Comparison of ENCODE assay signal across 20 mouse cellular contexts in genomic region chr8:125027211-125027610, GRCm38 (mm10). TPM values are rescaled to one million over a fixed set of nuclear protein-coding genes. Genes with fewer than 3 reads are reported as not detected.
DNase-seq lines count a peak whose midpoint lies in the region; ATAC-seq and TF ChIP-seq lines count a peak whose summit lies in the region.
"Had no signal": no experiment of that assay in that cellular context is flagged by ENCODE, and none has a peak within 500 bp of the region (broad histone marks: within the 10 kb centered on the region; RNA-seq: fewer than 3 reads in every experiment).

No protein-coding gene starts in this region.

- H3K4me2 ChIP-seq in limb, embryonic 14.5 days (replicated peaks; ENCODE audit: low read depth, low read length, severe bottlenecking) = no peak overlapping the region
- H3K4me2 ChIP-seq: midbrain, embryonic 12.5 days; neural tube, embryonic 12.5 days had no signal

- intact Hi-C loops in gastrocnemius, adult 2 months (cut with DNase I) = no loop called here

- TF ChIP-seq POLR2A in limb, embryonic 14.5 days (IDR thresholded peaks at IDR 0.05; ENCODE audit: borderline replicate concordance, extremely low read depth, insufficient read depth, insufficient read length) = no peak

- WGBS in limb, embryonic 14.5 days = 53% methylated on average over 3 of the region's 3 CpGs
- over 99% methylated on average over 3 of the region's 3 CpGs for WGBS in limb, embryonic 10.5 days

- no peak overlapping the region for H3K9ac ChIP-seq in limb, embryonic 14.5 days (ENCODE audit: low read depth, low read length, severe bottlenecking)
- H3K9ac ChIP-seq: liver, embryonic 14.5 days; midbrain, embryonic 12.5 days; neural tube, embryonic 12.5 days had no signal

- H3K27me3 ChIP-seq in limb, embryonic 14.5 days (ENCODE audit: control insufficient read depth, insufficient read depth, low read length) = no peaks in the 10 kb centered on the region
- H3K27me3 ChIP-seq in limb, embryonic 10.5 days (ENCODE audit: low read depth, poor library complexity, severe bottlenecking) = no peaks in the 10 kb centered on the region
- H3K27me3 ChIP-seq: midbrain, embryonic 12.5 days; neural tube, embryonic 12.5 days had no signal

- peaks cover 71% of the 10 kb centered on the region for H3K36me3 ChIP-seq in limb, embryonic 14.5 days (ENCODE audit: control insufficient read depth, insufficient read depth, low read length)
- peaks cover 87% of the 10 kb centered on the region for H3K36me3 ChIP-seq in limb, embryonic 10.5 days

- ATAC-seq in limb, embryonic 14.5 days (ENCODE audit: low FRiP score, low read depth) = 0 out of 2 replicates have a peak, but pooled peaks have one; percentile 30
- ATAC-seq: intestine, embryonic 16.5 days had no signal

- no peak overlapping the region for H3K4me3 ChIP-seq in gastrocnemius, adult 2 months
- H3K4me3 ChIP-seq in limb, embryonic 14.5 days (replicated peaks; ENCODE audit: low read length) = no peak overlapping the region
- H3K4me3 ChIP-seq in limb, embryonic 10.5 days = no peak overlapping the region
- H3K4me3 ChIP-seq: midbrain, embryonic 12.5 days; neural tube, embryonic 12.5 days had no signal

- no peaks in the 10 kb centered on the region for H3K9me3 ChIP-seq in limb, embryonic 14.5 days (ENCODE audit: control insufficient read depth, low read length)
- no peaks in the 10 kb centered on the region for H3K9me3 ChIP-seq in limb, embryonic 10.5 days (replicated peaks)
- H3K9me3 ChIP-seq: midbrain, embryonic 12.5 days; neural tube, embryonic 12.5 days had no signal

- no peak for DNase-seq in gastrocnemius, adult 2 months
- DNase-seq in gastrocnemius, postnatal 4 days (ENCODE audit: low spot score in 2 of 2) = no peak
- DNase-seq in limb, embryonic 14.5 days (ENCODE audit: low spot score) = peak; percentile 54
- DNase-seq in limb, embryonic 10.5 days (ENCODE audit: low spot score) = no peak
- peak; percentile 48 for DNase-seq in NIH3T3 (ENCODE audit: low read depth)
- DNase-seq in gonadal fat pad, adult 2 months (ENCODE audit: low read depth) = peak; percentile 51
- DNase-seq in thymus, postnatal 0 days (ENCODE audit: low spot score) = no peak
- no peak for DNase-seq in adrenal gland, adult 18-20 months (ENCODE audit: low spot score in 2 of 2)
- DNase-seq: adrenal gland, postnatal 36 days; cerebellum, adult 8-10 months; gastrocnemius, postnatal 10 days; kidney, postnatal 14 days; left cerebral cortex, postnatal 4 days; right cerebral cortex, adult 18-20 months; spleen, adult 18-20 months had no signal

- TF ChIP-seq CTCF in gastrocnemius, adult 2 months (IDR thresholded peaks at IDR 0.05) = no peak

- no peaks in the 10 kb centered on the region for H3K4me1 ChIP-seq in limb, embryonic 14.5 days (ENCODE audit: control insufficient read depth, insufficient read depth, low read length)
- no peaks in the 10 kb centered on the region for H3K4me1 ChIP-seq in limb, embryonic 10.5 days
- H3K4me1 ChIP-seq: midbrain, embryonic 12.5 days; neural tube, embryonic 12.5 days had no signal

- peak overlapping the region; percentile 41 for H3K27ac ChIP-seq in gastrocnemius, adult 2 months
- no peak overlapping the region for H3K27ac ChIP-seq in limb, embryonic 14.5 days (replicated peaks; ENCODE audit: low read depth, low read length)
- no peak overlapping the region for H3K27ac ChIP-seq in limb, embryonic 10.5 days
- H3K27ac ChIP-seq: liver, embryonic 14.5 days; midbrain, embryonic 12.5 days; neural tube, embryonic 12.5 days had no signal

RNA-seq across cellular contexts. Expression of gene Tsnax, which starts 14.4 kb away (rescaled TPM):
- total RNA-seq in gastrocnemius, adult 2 months (2021) = 10 to 100 TPM; 74.2 to 82.9 TPM
- total RNA-seq in gastrocnemius, postnatal 4 days (2021) = 10 to 100 TPM; 78.6 to 87.9 TPM
- polyA plus RNA-seq in limb, embryonic 14.5 days (2012; rRNA removed) = 108 and 122 TPM in 2 replicates
- 137 and 146 TPM in 2 replicates for polyA plus RNA-seq in limb, embryonic 14.5 days (2014; fragmentation: Nextera tagmentation; extraction: Ambion mirVana)
- 134 and 141 TPM in 2 replicates for polyA plus RNA-seq in limb, embryonic 10.5 days (2016; fragmentation: Nextera tagmentation; extraction: Ambion mirVana)
- polyA plus RNA-seq in gonadal fat pad, adult 2 months (2012; rRNA removed) = 49.7 TPM in 2 replicates
- 120 and 129 TPM in 2 replicates for polyA plus RNA-seq in thymus, postnatal 0 days (2015; fragmentation: Nextera tagmentation; extraction: Ambion mirVana)
- 10 to 100 TPM; 68.4 to 87.7 TPM for total RNA-seq in adrenal gland, adult 18-20 months (2021)

RNA-seq across cellular contexts. Expression of gene Disc1, which starts 26.8 kb away (rescaled TPM):
- total RNA-seq in gastrocnemius, adult 2 months (2021) = 1 to 10 TPM in 1 of 2 experiments, under 1 TPM in 1; 0.84 to 1.3 TPM
- total RNA-seq in gastrocnemius, postnatal 4 days (2021) = 1 to 10 TPM; 4.7 to 5.6 TPM
- polyA plus RNA-seq in limb, embryonic 14.5 days (2012; rRNA removed) = 3.2 and 3.8 TPM in 2 replicates
- 2.2 and 2.7 TPM in 2 replicates for polyA plus RNA-seq in limb, embryonic 14.5 days (2014; fragmentation: Nextera tagmentation; extraction: Ambion mirVana)
- polyA plus RNA-seq in limb, embryonic 10.5 days (2016; fragmentation: Nextera tagmentation; extraction: Ambion mirVana) = 1.3 and 1.5 TPM in 2 replicates
- 0.99 and 1.1 TPM in 2 replicates for polyA plus RNA-seq in gonadal fat pad, adult 2 months (2012; rRNA removed)
- 0.31 and 0.46 TPM in 2 replicates for polyA plus RNA-seq in thymus, postnatal 0 days (2015; fragmentation: Nextera tagmentation; extraction: Ambion mirVana)
- 1 to 10 TPM; 1.3 to 2.3 TPM for total RNA-seq in adrenal gland, adult 18-20 months (2021)
- total RNA-seq: G1E had no signal
- polyA plus RNA-seq: G1E had no signal

Comparison
In these comparisons a context has a peak if more than half of its experiments do, and no peak if none do; other contexts are left out.
1. DNase-seq: peak in limb, embryonic 14.5 days (single experiment), NIH3T3 (single experiment) and gonadal fat pad, adult 2 months (single experiment); none in gastrocnemius, adult 2 months (single experiment), gastrocnemius, postnatal 4 days (0 of 2), limb, embryonic 10.5 days (single experiment), thymus, postnatal 0 days (single experiment) and adrenal gland, adult 18-20 months (0 of 2).